Mouse (Mus musculus) hematopoietic stem cell, adult 5-6 weeks (primary cell): Measurements from ENCODE around the gene Slc45a3. TPM values are rescaled to one million over a fixed set of nuclear protein-coding genes. Genes with fewer than 3 reads are reported as not detected.

Source experiments
- total RNA-seq: library from RNA; stranded (forward); fragments of 172-1452, 232-1000 nt; gene quantifications from 2 replicates; pipeline ENCODE4 v1.2.3, GENCODE M21; 2017

The Slc45a3 gene
- total RNA-seq, 1 experiment from 2014 or later = 0.35 TPM

Other genes with a start within 250 kb of the Slc45a3 start
- gene Slc26a9, start 218.9 kb upstream of the Slc45a3 start, total RNA-seq = not detected in 2 replicates
- gene Pm20d1, start 165.6 kb upstream of the Slc45a3 start, total RNA-seq = not detected in 2 replicates
- gene Slc41a1, start 135.5 kb upstream of the Slc45a3 start, total RNA-seq = 11.2 and 14.2 TPM in 2 replicates
- 16.1 and 28.8 TPM in 2 replicates for gene Rab29, start 95.7 kb upstream of the Slc45a3 start, total RNA-seq
- gene Nucks1, start 52.4 kb upstream of the Slc45a3 start, total RNA-seq = 255 and 303 TPM in 2 replicates
- 118 and 147 TPM in 2 replicates for gene Elk4, start 44.6 kb downstream of the Slc45a3 start, total RNA-seq
- 0.79 and 2.9 TPM in 2 replicates for gene Mfsd4a, start 105.1 kb downstream of the Slc45a3 start, total RNA-seq
- gene Cdk18, start 176.7 kb downstream of the Slc45a3 start, total RNA-seq = 4.5 and 6.4 TPM in 2 replicates
- not detected in 2 replicates for gene Lemd1, start 228.5 kb downstream of the Slc45a3 start, total RNA-seq
- not detected in 2 replicates for gene AC124108.1, start 228.5 kb downstream of the Slc45a3 start, total RNA-seq